Mouse (Mus musculus) neutrophil, adult 65 days (primary cell): ENCODE results near the gene Olfr1393. TPM values are rescaled to one million over a fixed set of nuclear protein-coding genes. Genes with fewer than 3 reads are reported as not detected.

Experiments used
- total RNA-seq: library from RNA; stranded (reverse); gene quantifications from 2 replicates; pipeline ENCODE4 v1.2.4, GENCODE M21; 2023

Olfr1393 gene
- total RNA-seq = 0.32 TPM in 1 of 2 replicates, not detected in the other

DNA sequence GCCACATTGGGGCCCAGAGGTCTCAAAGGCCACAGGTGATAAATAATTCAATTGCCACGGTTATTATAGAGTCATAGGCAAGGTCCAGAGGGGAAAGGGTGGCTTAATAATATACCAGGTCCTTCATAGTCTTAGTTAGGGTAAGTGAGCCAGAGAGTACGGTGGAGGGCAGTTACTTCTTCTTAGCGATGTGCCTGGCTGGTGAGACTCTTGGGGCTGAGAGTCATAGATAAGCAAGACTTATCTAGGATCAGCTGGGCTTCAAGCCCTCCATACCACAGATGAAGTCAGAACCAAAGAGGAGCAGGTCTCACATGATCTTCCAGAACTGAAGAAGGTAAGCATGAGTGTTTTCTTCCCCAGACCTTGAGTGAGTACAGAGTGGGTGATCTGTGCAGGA is at the start of gene Olfr1393:
Olfr1393 (plus strand) TSS at position 83 of the 400 bp plus-strand sequence.

DNA sequence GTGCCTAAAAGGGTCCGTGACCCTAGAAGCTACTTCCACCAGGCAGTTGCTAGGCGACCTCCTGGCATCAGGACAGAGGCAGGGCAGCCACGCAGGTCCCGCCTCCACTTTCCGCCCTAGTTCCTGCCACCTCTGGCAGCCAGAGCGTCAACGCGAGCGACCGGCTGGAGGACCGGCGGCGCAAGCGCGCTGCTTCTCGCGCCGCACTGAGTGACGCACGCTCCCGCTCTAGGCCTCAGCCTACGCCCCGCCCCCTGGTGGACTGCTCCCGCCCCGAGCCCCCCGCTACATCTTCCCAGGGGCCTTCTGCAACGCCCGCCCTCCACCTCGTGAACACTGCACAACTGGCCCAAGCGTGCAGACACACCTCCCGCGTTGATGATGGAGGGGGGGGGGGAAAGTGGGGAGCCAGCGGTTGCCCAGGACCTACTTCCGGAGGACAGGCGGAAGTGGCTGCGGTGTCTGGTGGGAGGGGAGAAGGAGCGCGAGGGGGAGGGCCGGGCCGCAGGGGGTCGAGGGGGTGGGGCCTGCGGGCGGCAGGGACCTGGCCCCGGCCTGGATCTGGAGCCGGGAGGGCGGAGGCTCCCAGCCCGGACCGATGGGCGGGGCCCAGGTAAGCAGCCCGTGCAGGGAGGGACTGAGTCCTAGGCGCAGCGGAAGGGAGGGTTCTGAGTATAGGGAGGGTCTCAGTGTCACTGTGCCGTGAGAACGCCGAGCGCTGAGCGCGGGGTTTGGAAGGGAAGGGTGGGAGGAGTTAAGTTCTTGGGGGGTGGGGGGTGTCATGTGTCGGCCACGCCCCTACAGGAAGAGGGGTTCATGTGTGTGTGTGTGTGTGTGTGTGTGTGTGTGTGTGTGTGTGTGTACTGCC is 34.1 kb upstream of the Olfr1393 start, which contains the start of gene Mgat1:
Mgat1 (plus strand) TSS at position 465 of the 868 bp plus-strand sequence.

DNA sequence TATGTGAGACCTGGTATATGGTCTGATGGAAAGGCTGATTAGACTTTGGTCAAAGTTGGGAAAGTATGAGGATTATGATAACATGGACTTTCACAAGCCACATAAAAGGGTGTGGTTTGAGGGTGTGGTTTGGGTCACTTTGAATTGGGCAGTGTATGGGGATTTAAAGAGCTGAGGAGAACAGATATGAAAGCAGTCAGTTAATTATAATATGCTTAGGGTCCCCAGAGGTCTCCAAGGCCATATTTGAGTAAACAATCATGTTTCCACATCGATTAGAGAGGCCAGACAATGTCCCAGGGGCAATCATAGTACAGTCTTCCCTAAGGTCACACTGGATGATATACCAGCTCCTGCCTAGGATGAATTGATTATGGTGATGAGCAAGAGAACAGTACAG is 6.9 kb downstream of the Olfr1393 start, which contains the start of gene Olfr1392:
Olfr1392 (plus strand) TSS at position 301 of the 400 bp plus-strand sequence.

DNA sequence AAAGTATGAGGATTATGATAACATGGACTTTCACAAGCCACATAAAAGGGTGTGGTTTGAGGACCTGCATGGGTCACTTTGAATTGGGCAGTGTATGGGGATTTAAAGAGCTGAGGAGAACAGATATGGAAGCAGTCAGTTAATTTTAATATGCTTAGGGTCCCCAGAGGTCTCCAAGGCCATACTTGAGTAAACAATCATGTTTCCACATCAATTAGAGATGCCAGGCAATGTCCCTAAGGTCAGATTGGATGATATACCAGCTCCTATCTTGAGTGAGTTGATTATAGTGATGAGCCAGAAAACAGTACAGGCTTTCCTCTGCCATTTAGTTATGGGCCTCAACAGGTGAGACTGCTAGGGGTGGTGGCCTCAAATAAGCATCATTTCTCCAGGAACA is 26.3 kb downstream of the Olfr1393 start, which contains the start of gene Olfr10:
Olfr10 (plus strand) TSS at position 301 of the 400 bp plus-strand sequence.

DNA sequence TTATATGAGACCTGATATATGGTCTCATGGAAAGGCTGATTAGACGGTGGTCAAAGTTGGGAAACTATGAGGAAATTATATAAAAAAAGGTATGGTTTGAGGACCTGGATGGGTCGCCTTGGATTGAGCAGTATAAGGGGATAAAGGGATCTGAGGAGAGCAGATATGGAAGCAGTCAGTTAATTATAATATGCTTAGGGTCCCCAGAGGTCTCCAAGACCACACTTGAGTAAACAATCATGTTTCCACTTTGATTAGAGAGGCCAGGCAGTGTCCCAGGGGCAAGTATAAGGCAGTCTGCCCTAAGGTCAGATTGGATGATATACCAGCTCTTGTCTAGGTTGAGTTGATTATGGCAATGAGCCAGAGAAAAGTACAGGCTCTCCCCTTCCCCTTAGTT is 44.3 kb downstream of the Olfr1393 start, which contains the start of gene Olfr1391:
Olfr1391 (plus strand) TSS at position 301 of the 400 bp plus-strand sequence.

Other genes starting within 250 kb of the Olfr1393 start
- 31.0 and 31.9 TPM in 2 replicates for gene 9930111J21Rik2, start 227.1 kb upstream of the Olfr1393 start, total RNA-seq
- gene Tgtp2, start 214.1 kb upstream of the Olfr1393 start, total RNA-seq = 0.25 and 0.52 TPM in 2 replicates
- gene Ifi47, start 201.7 kb upstream of the Olfr1393 start, total RNA-seq = 7.0 and 11.5 TPM in 2 replicates
- not detected in 2 replicates for gene Olfr1396, start 163.4 kb upstream of the Olfr1393 start, total RNA-seq
- not detected in 2 replicates for gene Olfr1395, start 136.0 kb upstream of the Olfr1393 start, total RNA-seq
- gene Olfr1394, start 123.9 kb upstream of the Olfr1393 start, total RNA-seq = not detected in 2 replicates
- gene Btnl9, start 91.1 kb upstream of the Olfr1393 start, total RNA-seq = 1.6 and 2.3 TPM in 2 replicates
- gene Zfp62, start 75.0 kb upstream of the Olfr1393 start, total RNA-seq = 60.9 and 83.2 TPM in 2 replicates
- gene Mgat1, start 34.1 kb upstream of the Olfr1393 start, total RNA-seq = 58.0 and 75.5 TPM in 2 replicates
- gene Olfr1392, start 7.0 kb downstream of the Olfr1393 start, total RNA-seq = not detected in 2 replicates
- gene Olfr10, start 26.4 kb downstream of the Olfr1393 start, total RNA-seq = not detected in 2 replicates
- gene Olfr1391, start 44.4 kb downstream of the Olfr1393 start, total RNA-seq = not detected in 2 replicates
- gene Olfr1390, start 56.9 kb downstream of the Olfr1393 start, total RNA-seq = not detected in 2 replicates
- not detected in 2 replicates for gene Olfr1389, start 144.8 kb downstream of the Olfr1393 start, total RNA-seq
- 0.16 TPM in 2 replicates for gene Olfr1388, start 158.3 kb downstream of the Olfr1393 start, total RNA-seq
- not detected in 2 replicates for gene Olfr1387, start 177.0 kb downstream of the Olfr1393 start, total RNA-seq
- not detected in 2 replicates for gene Olfr1386, start 186.7 kb downstream of the Olfr1393 start, total RNA-seq
- gene Olfr1385, start 210.8 kb downstream of the Olfr1393 start, total RNA-seq = not detected in 2 replicates
- not detected in 2 replicates for gene Olfr1384, start 228.4 kb downstream of the Olfr1393 start, total RNA-seq
- gene Olfr1383, start 241.3 kb downstream of the Olfr1393 start, total RNA-seq = not detected in 2 replicates
- not detected in 2 replicates for gene Olfr1382, start 249.9 kb downstream of the Olfr1393 start, total RNA-seq